Comparison of ENCODE assay signal across 10 mouse cellular contexts in genomic region chr6:101270095-101270826, GRCm38 (mm10).
A peak's percentile ranks its signal among the peaks of the same experiment; 100 is the strongest.
DNase-seq lines count a peak whose midpoint lies in the region; ATAC-seq lines count a peak whose summit lies in the region.
"Had no signal": no experiment of that assay in that cellular context is flagged by ENCODE, and none has a peak within 500 bp of the region (broad histone marks: within the 10 kb centered on the region; RNA-seq: fewer than 3 reads in every experiment).

No protein-coding gene starts in this region.

- intact Hi-C loops in heart, postnatal 36 days (cut with DNase I): no loop called here

- no peak for DNase-seq in heart, postnatal 36 days
- no peak for DNase-seq in lung, postnatal 36 days
- no peak for DNase-seq in embryo, embryonic 11 days
- no peak for DNase-seq in urinary bladder, postnatal 10 days (ENCODE audit: low spot score)
- DNase-seq: cerebellum, adult 9-11 months; gastrocnemius, postnatal 14 days had no signal

- WGBS in heart, embryonic 15.5 days: 45% methylated on average over 7 of the region's 7 CpGs
- WGBS in lung, embryonic 15.5 days: 24% methylated on average over 7 of the region's 7 CpGs
- WGBS in kidney, embryonic 16.5 days: 41% methylated on average over 7 of the region's 7 CpGs
- 25% methylated on average over 7 of the region's 7 CpGs for WGBS in stomach, embryonic 15.5 days

- ATAC-seq in heart, embryonic 15.5 days (replicated peaks; ENCODE audit: insufficient number of reproducible peaks, insufficient read depth, low FRiP score, low read depth): no peak
- peak; percentile 10; the same call in 1 of the 2 replicates for ATAC-seq in lung, embryonic 15.5 days (ENCODE audit: borderline replicate concordance, extremely low read depth, low FRiP score, low TSS enrichment)
- 0 out of 2 replicates have a peak, but pooled peaks have one; percentile 29 for ATAC-seq in kidney, embryonic 16.5 days (ENCODE audit: low FRiP score, low TSS enrichment)
- ATAC-seq in stomach, embryonic 15.5 days (ENCODE audit: insufficient read depth, low FRiP score, low read depth): no peak; the same call in 1 of the 2 replicates

- H3K4me3 ChIP-seq in heart, embryonic 15.5 days: no peak overlapping the region
- H3K4me3 ChIP-seq in lung, embryonic 15.5 days: no peak overlapping the region
- H3K4me3 ChIP-seq in kidney, embryonic 16.5 days (ENCODE audit: low read length): no peak overlapping the region
- H3K4me3 ChIP-seq in stomach, embryonic 15.5 days (replicated peaks): no peak overlapping the region

- H3K36me3 ChIP-seq in heart, embryonic 15.5 days: no peaks in the 10 kb centered on the region
- no peaks in the 10 kb centered on the region for H3K36me3 ChIP-seq in lung, embryonic 15.5 days
- no peaks in the 10 kb centered on the region for H3K36me3 ChIP-seq in kidney, embryonic 16.5 days (ENCODE audit: insufficient read depth, low read length)
- no peaks in the 10 kb centered on the region for H3K36me3 ChIP-seq in stomach, embryonic 15.5 days

- H3K27me3 ChIP-seq in heart, embryonic 15.5 days: no peaks in the 10 kb centered on the region
- H3K27me3 ChIP-seq in lung, embryonic 15.5 days: no peaks in the 10 kb centered on the region
- no peaks in the 10 kb centered on the region for H3K27me3 ChIP-seq in kidney, embryonic 16.5 days (ENCODE audit: insufficient read depth, low read length)
- no peaks in the 10 kb centered on the region for H3K27me3 ChIP-seq in stomach, embryonic 15.5 days (replicated peaks)

- H3K4me2 ChIP-seq in heart, embryonic 15.5 days: no peak overlapping the region
- H3K4me2 ChIP-seq in lung, embryonic 15.5 days: no peak overlapping the region
- H3K4me2 ChIP-seq in kidney, embryonic 16.5 days (replicated peaks; ENCODE audit: low read depth, low read length): no peak overlapping the region
- H3K4me2 ChIP-seq in stomach, embryonic 15.5 days: 0 out of 2 replicates have a peak overlapping the region, but pooled peaks have one; percentile 9

- H3K4me1 ChIP-seq in heart, embryonic 15.5 days (replicated peaks): peaks cover 91% of the 10 kb centered on the region
- peaks cover 84% of the 10 kb centered on the region for H3K4me1 ChIP-seq in lung, embryonic 15.5 days
- H3K4me1 ChIP-seq in kidney, embryonic 16.5 days (ENCODE audit: insufficient read depth, low read length): peaks cover 43% of the 10 kb centered on the region
- H3K4me1 ChIP-seq in stomach, embryonic 15.5 days: peaks cover 52% of the 10 kb centered on the region

- H3K27ac ChIP-seq in heart, embryonic 15.5 days: peak overlapping the region; percentile 85
- H3K27ac ChIP-seq in lung, embryonic 15.5 days: peak overlapping the region; percentile 11; the same call in 1 of the 2 replicates
- no peak overlapping the region for H3K27ac ChIP-seq in kidney, embryonic 16.5 days (ENCODE audit: low read length)
- H3K27ac ChIP-seq in stomach, embryonic 15.5 days: peak overlapping the region; percentile 76

- no peaks in the 10 kb centered on the region for H3K9me3 ChIP-seq in heart, embryonic 15.5 days (replicated peaks)
- no peaks in the 10 kb centered on the region for H3K9me3 ChIP-seq in lung, embryonic 15.5 days
- H3K9me3 ChIP-seq in kidney, embryonic 16.5 days (ENCODE audit: low read length): no peaks in the 10 kb centered on the region
- no peaks in the 10 kb centered on the region for H3K9me3 ChIP-seq in stomach, embryonic 15.5 days

- H3K9ac ChIP-seq in heart, embryonic 15.5 days: no peak overlapping the region
- no peak overlapping the region for H3K9ac ChIP-seq in lung, embryonic 15.5 days
- H3K9ac ChIP-seq in kidney, embryonic 16.5 days (replicated peaks; ENCODE audit: low read length): no peak overlapping the region
- H3K9ac ChIP-seq in stomach, embryonic 15.5 days: no peak overlapping the region

Comparison
In these comparisons a context has a peak if more than half of its experiments do, and no peak if none do; other contexts are left out.
1. ATAC-seq: peak in lung, embryonic 15.5 days (single experiment) and kidney, embryonic 16.5 days (single experiment); none in heart, embryonic 15.5 days (single experiment) and stomach, embryonic 15.5 days (single experiment).